ENCODE assay signal across 8 mouse cellular contexts in genomic region chr14:72602521-72603193, GRCm38 (mm10).
DNase-seq lines count a peak whose midpoint lies in the region; ATAC-seq and TF ChIP-seq lines count a peak whose summit lies in the region.

No protein-coding gene starts in this region.

- H3K27ac ChIP-seq in lung, embryonic 14.5 days (ENCODE audit: low read depth): peak overlapping the region; percentile 65

- peak overlapping the region; percentile 47 for H3K4me3 ChIP-seq in lung, embryonic 14.5 days (ENCODE audit: low read depth, low read length)

- ATAC-seq in frontal cortex, adult (ENCODE audit: low TSS enrichment): peak; percentile 91
- peak; percentile 75 to 78 for ATAC-seq in hematopoietic stem cell, adult 5-6 weeks (replicated peaks in 1 of 2; ENCODE audit: insufficient read depth in 1 of 2, low FRiP score in 2 of 2, low TSS enrichment in 1 of 2, low read depth in 1 of 2, poor library complexity in 2 of 2, severe bottlenecking in 2 of 2)
- ATAC-seq in lung, embryonic 14.5 days (ENCODE audit: insufficient read depth): peak; percentile 95
- ATAC-seq in neutrophil, adult 5-6 weeks (ENCODE audit: extremely low read depth, insufficient number of reproducible peaks, low FRiP score, poor library complexity, severe bottlenecking): peak; percentile 36; the same call in 1 of the 2 replicates

- H3K36me3 ChIP-seq in lung, embryonic 14.5 days (ENCODE audit: insufficient read depth): 0 out of 2 replicates have a peak, but pooled peaks cover 11% of the 10 kb centered on the region

- TF ChIP-seq CTCF in lung, embryonic 14.5 days (IDR thresholded peaks at IDR 0.05; ENCODE audit: low read depth): no peak

- H3K4me1 ChIP-seq in lung, embryonic 14.5 days (ENCODE audit: insufficient read depth): no peaks in the 10 kb centered on the region

- DNase-seq in Muller cell, postnatal 12 days (ENCODE audit: inconsistent ontology term): peak; percentile 84
- DNase-seq in cerebellum, adult 9-10 months: peak; percentile 88
- peak; percentile 86 to 89 for DNase-seq in layer of hippocampus, adult 8-10 months (ENCODE audit: low spot score in 2 of 2)
- DNase-seq in lung, embryonic 14.5 days: peak; percentile 97
- DNase-seq in testis, postnatal 14 days (ENCODE audit: low spot score): peak; percentile 87

- peak overlapping the region; percentile 66 for H3K4me2 ChIP-seq in lung, embryonic 14.5 days

- no peaks in the 10 kb centered on the region for H3K9me3 ChIP-seq in lung, embryonic 14.5 days (ENCODE audit: low read depth, low read length)

- peak overlapping the region; percentile 70 for H3K9ac ChIP-seq in lung, embryonic 14.5 days

- H3K27me3 ChIP-seq in lung, embryonic 14.5 days (ENCODE audit: insufficient read depth, low read length): no peaks in the 10 kb centered on the region

- WGBS in lung, embryonic 14.5 days: 1% methylated on average over 20 of the region's 20 CpGs

Comparison
In these comparisons a context has a peak if more than half of its experiments do, and no peak if none do; other contexts are left out.
1. Peak in every context shown above with its lines: DNase-seq, ATAC-seq, H3K4me3 ChIP-seq and H3K27ac ChIP-seq.
2. ATAC-seq: peak in every context shown above with its lines; median percentile 95 in lung, embryonic 14.5 days; 91 in frontal cortex, adult; 76 in hematopoietic stem cell, adult 5-6 weeks; 36 in neutrophil, adult 5-6 weeks.